Mouse (Mus musculus): ENCODE measurements around the gene Csgalnact2. TPM values are rescaled to one million over a fixed set of nuclear protein-coding genes. Genes with fewer than 3 reads are reported as not detected.

Gene Csgalnact2
- polyA plus RNA-seq, 1 experiment from 2014 or later = 14.8 TPM

DNA sequence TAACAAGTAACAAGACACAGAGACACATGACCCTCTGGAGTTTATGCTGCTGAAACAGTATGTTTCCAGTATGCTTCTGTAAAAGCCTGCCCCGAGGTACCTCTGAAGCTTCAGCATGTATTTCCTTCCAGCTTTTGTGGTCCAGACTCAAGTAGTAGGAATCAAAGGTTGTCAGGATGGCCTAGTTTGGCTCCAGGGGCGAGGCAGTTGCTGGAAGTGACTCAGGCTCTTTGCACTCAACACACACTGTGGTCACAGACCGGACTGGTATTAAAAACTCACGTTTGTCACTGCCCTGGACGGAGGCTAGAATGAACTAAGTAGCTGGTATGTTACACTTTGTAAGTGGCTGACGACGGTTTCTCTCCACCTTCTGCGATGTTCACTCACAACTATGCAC lies 12.0 kb upstream of the Csgalnact2 start:
- Histone ChIP-seq H3K27ac (ENCODE audit: low read depth) (no peak overlapping the region), H3K27me3 (replicated peaks; ENCODE audit: control insufficient read depth, insufficient read depth, low read length) (no peaks in the 10 kb centered on the region), H3K9me3 (ENCODE audit: control insufficient read depth, low read length) (no peaks in the 10 kb centered on the region), H3K9ac (ENCODE audit: low read length) (no peak overlapping the region), H3K4me2 (ENCODE audit: low read length) (no peak overlapping the region), H3K4me3 (ENCODE audit: low read depth, low read length) (no peak overlapping the region), H3K4me1 (replicated peaks; ENCODE audit: control insufficient read depth, insufficient read depth, low read length) (no peaks in the 10 kb centered on the region), H3K36me3 (ENCODE audit: control insufficient read depth, insufficient read depth, low read length) (no peaks in the 10 kb centered on the region)
- 84% methylated on average over 8 of the region's 8 CpGs for WGBS
- DNase-seq (ENCODE audit: low spot score) (no peak), ATAC-seq (replicated peaks; ENCODE audit: low FRiP score, low TSS enrichment, low read depth) (no peak)

DNA sequence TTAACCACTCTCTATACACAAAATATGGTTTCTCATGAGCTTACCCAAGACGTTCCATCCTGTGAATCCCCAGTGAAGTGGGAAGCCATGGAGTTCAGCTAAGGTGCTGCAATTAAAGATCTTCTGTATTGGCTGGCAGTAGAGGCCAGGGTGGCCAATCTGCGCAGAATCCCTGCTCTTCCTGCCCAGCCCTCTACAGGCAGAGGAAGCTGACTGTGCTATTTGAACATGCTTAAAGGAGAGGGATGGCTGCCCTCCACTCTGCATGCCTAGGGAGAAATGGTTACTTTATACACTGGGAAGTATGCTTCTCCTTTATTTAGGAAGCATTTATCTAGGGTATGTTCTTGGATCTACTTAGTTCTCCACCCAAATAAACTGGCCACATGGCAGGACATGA lies 11.6 kb upstream of the Csgalnact2 start:
- no peaks in the 10 kb centered on the region for H3K4me1 ChIP-seq (replicated peaks; ENCODE audit: control insufficient read depth, insufficient read depth, low read length)
- H3K4me2 ChIP-seq (ENCODE audit: low read length) = no peak overlapping the region
- H3K4me3 ChIP-seq (ENCODE audit: low read depth, low read length) = no peak overlapping the region
- H3K27ac ChIP-seq (ENCODE audit: low read depth) = no peak overlapping the region
- no peak for DNase-seq (ENCODE audit: low spot score)
- ATAC-seq (replicated peaks; ENCODE audit: low FRiP score, low TSS enrichment, low read depth) = no peak
- no peaks in the 10 kb centered on the region for H3K36me3 ChIP-seq (ENCODE audit: control insufficient read depth, insufficient read depth, low read length)
- WGBS = 73% methylated on average over 2 of the region's 2 CpGs
- no peak overlapping the region for H3K9ac ChIP-seq (ENCODE audit: low read length)
- no peaks in the 10 kb centered on the region for H3K9me3 ChIP-seq (ENCODE audit: control insufficient read depth, low read length)
- H3K27me3 ChIP-seq (replicated peaks; ENCODE audit: control insufficient read depth, insufficient read depth, low read length) = no peaks in the 10 kb centered on the region

DNA sequence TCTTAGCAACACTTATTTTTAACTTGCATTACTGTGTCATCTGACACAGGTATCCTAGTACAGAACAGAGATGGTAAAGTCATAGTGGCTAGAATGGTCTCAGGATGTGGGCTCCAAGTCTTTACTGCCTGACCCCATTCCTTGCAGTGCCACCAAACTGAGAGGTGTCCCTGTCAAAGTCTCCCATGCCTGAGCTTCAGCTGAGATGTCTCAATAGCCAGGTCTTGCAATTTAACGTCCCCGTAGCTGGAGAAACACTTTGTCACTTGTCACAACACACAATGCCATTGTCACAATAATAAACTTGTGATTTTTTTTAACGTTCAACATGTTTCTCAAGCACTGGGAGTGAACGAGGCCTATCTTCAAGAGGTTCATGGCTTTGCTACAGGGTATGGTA lies 11.2 kb upstream of the Csgalnact2 start:
- H3K4me2 ChIP-seq (ENCODE audit: low read length) = no peak overlapping the region
- 80% methylated on average over 4 of the region's 4 CpGs for WGBS
- no peak for DNase-seq (ENCODE audit: low spot score)
- H3K4me1 ChIP-seq (replicated peaks; ENCODE audit: control insufficient read depth, insufficient read depth, low read length) = no peaks in the 10 kb centered on the region
- H3K27ac ChIP-seq (ENCODE audit: low read depth) = no peak overlapping the region
- H3K36me3 ChIP-seq (ENCODE audit: control insufficient read depth, insufficient read depth, low read length) = no peaks in the 10 kb centered on the region
- H3K9ac ChIP-seq (ENCODE audit: low read length) = no peak overlapping the region
- no peaks in the 10 kb centered on the region for H3K27me3 ChIP-seq (replicated peaks; ENCODE audit: control insufficient read depth, insufficient read depth, low read length)
- no peaks in the 10 kb centered on the region for H3K9me3 ChIP-seq (ENCODE audit: control insufficient read depth, low read length)
- no peak overlapping the region for H3K4me3 ChIP-seq (ENCODE audit: low read depth, low read length)
- no peak for ATAC-seq (replicated peaks; ENCODE audit: low FRiP score, low TSS enrichment, low read depth)

DNA sequence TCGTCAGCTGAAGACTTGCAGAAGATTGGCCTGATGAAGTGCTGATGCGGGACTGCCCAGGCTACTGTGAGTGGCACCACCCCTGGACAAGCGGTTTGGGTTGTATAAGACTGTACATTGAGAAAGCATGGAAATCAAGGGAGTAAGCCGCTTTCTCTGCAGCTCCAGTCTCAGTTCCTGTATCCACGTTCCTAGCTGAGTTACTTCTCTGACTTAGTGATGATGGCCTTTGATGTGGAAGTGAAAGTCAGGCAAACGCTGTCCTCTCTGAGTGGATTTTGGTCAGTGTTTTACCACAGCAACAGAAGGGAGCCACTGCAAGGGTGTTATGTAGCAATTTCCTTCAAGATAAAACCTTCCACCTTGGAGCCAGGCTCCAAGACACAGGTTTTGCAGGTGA lies 2.0 kb upstream of the Csgalnact2 start:
- Histone ChIP-seq H3K4me3 (ENCODE audit: low read depth, low read length) (no peak overlapping the region), H3K4me1 (replicated peaks; ENCODE audit: control insufficient read depth, insufficient read depth, low read length) (no peaks in the 10 kb centered on the region; the same call in 1 of the 2 replicates), H3K36me3 (ENCODE audit: control insufficient read depth, insufficient read depth, low read length) (no peaks in the 10 kb centered on the region), H3K27ac (ENCODE audit: low read depth) (no peak overlapping the region), H3K9me3 (ENCODE audit: control insufficient read depth, low read length) (peaks cover 2% of the 10 kb centered on the region; the same call in 1 of the 2 replicates), H3K27me3 (replicated peaks; ENCODE audit: control insufficient read depth, insufficient read depth, low read length) (no peaks in the 10 kb centered on the region), H3K9ac (ENCODE audit: low read length) (no peak overlapping the region), H3K4me2 (ENCODE audit: low read length) (no peak overlapping the region)
- 66% methylated on average over 6 of the region's 6 CpGs for WGBS
- DNase-seq (ENCODE audit: low spot score) (no peak), ATAC-seq (replicated peaks; ENCODE audit: low FRiP score, low TSS enrichment, low read depth) (no peak)

DNA sequence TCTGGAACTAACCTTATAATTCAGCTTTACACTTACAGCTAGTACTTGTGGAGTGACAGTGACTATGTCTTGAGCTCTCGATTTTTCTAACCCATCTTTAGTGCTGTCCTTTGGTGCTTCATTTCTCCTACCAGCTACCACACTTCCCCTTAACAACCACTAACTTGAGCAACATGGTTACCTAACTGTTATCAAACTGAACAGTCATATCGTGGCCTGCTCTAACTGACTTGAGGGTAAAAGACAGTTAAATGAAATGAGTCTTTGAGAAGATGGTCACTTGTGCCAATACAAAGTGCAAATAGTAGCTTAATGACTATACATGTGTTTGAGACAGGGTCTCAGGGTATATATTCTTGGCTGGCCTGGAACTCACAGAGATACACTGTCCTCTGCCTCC lies 1.8 kb downstream of the Csgalnact2 start:
- Histone ChIP-seq H3K4me2 (ENCODE audit: low read length) (no peak overlapping the region), H3K27me3 (replicated peaks; ENCODE audit: control insufficient read depth, insufficient read depth, low read length) (no peaks in the 10 kb centered on the region), H3K9ac (ENCODE audit: low read length) (no peak overlapping the region), H3K9me3 (ENCODE audit: control insufficient read depth, low read length) (no peaks in the 10 kb centered on the region), H3K4me1 (replicated peaks; ENCODE audit: control insufficient read depth, insufficient read depth, low read length) (no peaks in the 10 kb centered on the region; the same call in 1 of the 2 replicates), H3K4me3 (ENCODE audit: low read depth, low read length) (no peak overlapping the region), H3K36me3 (ENCODE audit: control insufficient read depth, insufficient read depth, low read length) (no peaks in the 10 kb centered on the region), H3K27ac (ENCODE audit: low read depth) (no peak overlapping the region)
- ATAC-seq (replicated peaks; ENCODE audit: low FRiP score, low TSS enrichment, low read depth) (no peak), DNase-seq (ENCODE audit: low spot score) (no peak)
- WGBS = 80% methylated on average over 2 of the region's 2 CpGs

DNA sequence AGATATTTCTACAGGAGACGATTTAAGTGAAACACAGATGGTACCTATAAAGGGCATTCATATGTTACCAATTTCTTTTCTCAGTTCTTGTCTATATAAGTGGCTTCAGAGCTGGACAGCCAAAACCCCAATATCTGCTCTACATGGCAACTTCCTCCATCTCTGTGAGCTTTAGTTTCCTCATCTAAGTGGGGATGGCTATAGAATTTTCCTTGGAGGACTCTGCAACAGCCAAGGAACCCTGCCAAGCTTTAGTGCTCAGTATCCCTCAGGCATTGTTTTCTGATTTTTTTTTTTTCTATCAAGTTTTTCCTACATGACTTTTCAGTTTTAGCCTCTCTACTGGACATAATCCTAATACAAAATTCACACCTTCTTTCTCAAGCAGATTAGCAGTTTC lies 4.5 kb downstream of the Csgalnact2 start:
- Histone ChIP-seq H3K4me3 (ENCODE audit: low read depth, low read length) (no peak overlapping the region), H3K4me2 (ENCODE audit: low read length) (no peak overlapping the region), H3K9me3 (ENCODE audit: control insufficient read depth, low read length) (no peaks in the 10 kb centered on the region), H3K27me3 (replicated peaks; ENCODE audit: control insufficient read depth, insufficient read depth, low read length) (no peaks in the 10 kb centered on the region), H3K27ac (ENCODE audit: low read depth) (no peak overlapping the region), H3K36me3 (ENCODE audit: control insufficient read depth, insufficient read depth, low read length) (no peaks in the 10 kb centered on the region), H3K4me1 (replicated peaks; ENCODE audit: control insufficient read depth, insufficient read depth, low read length) (no peaks in the 10 kb centered on the region; the same call in 1 of the 2 replicates), H3K9ac (ENCODE audit: low read length) (no peak overlapping the region)
- no peak for DNase-seq (ENCODE audit: low spot score)
- ATAC-seq (replicated peaks; ENCODE audit: low FRiP score, low TSS enrichment, low read depth) = no peak
- WGBS = 87% methylated on average over 1 of the region's 1 CpGs

DNA sequence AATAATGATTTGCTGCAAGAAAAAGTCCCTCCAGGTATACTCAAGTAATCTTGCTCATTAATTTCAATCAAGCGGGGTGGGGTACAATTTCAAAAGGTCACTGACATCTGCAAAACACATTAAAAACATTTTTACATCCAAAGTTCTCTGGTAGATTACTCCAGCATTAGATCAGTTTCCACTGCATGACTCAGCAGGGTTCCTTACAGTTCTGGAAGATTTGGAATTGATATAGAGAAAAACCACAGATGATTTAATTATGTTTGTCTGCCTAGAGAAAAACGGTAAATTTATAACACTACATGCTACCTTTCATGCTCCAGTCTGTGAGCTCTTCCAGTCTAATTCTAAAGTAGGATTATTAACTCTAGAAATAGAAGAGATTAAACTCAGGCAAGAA lies 8.9 kb downstream of the Csgalnact2 start:
- H3K4me1 ChIP-seq (replicated peaks; ENCODE audit: control insufficient read depth, insufficient read depth, low read length) = no peaks in the 10 kb centered on the region
- H3K27ac ChIP-seq (ENCODE audit: low read depth) = no peak overlapping the region
- no peak overlapping the region for H3K9ac ChIP-seq (ENCODE audit: low read length)
- 89% methylated on average over 2 of the region's 2 CpGs for WGBS
- H3K36me3 ChIP-seq (ENCODE audit: control insufficient read depth, insufficient read depth, low read length) = no peaks in the 10 kb centered on the region
- ATAC-seq (replicated peaks; ENCODE audit: low FRiP score, low TSS enrichment, low read depth) (no peak), DNase-seq (ENCODE audit: low spot score) (no peak)
- no peaks in the 10 kb centered on the region for H3K9me3 ChIP-seq (ENCODE audit: control insufficient read depth, low read length)
- no peak overlapping the region for H3K4me2 ChIP-seq (ENCODE audit: low read length)
- no peaks in the 10 kb centered on the region for H3K27me3 ChIP-seq (replicated peaks; ENCODE audit: control insufficient read depth, insufficient read depth, low read length)
- H3K4me3 ChIP-seq (ENCODE audit: low read depth, low read length) = no peak overlapping the region

DNA sequence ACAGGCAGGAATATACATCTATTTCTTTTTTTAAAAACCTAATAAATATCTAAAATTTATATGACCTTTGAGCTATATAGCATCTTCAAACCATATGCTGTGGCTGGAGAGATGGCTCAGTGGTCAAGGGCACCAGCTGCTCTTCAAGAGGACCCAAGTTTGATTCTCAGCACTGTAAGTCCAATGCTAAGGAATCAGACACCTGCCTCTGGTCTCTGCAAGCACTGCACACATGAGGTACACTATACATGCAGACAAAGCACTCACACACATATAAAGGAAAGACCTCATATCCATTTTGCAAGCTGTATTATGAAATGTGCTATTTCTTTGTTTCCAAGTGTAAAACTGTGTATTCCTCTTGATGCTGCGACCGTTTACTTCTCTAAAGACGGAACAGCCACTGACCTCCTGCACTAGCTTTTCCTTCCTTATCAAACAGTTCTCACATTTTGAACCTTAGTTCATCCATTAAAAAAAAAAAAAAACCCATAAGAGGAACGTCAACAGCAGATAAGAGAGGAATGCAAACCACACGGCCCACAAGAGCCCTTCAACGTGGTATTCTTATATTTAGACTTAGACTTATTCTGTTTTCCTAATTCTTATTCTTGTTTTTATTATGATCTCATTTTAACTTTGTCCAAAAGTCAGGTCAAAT lies 11.0 kb downstream of the Csgalnact2 start:
- H3K27me3 ChIP-seq (replicated peaks; ENCODE audit: control insufficient read depth, insufficient read depth, low read length) = no peaks in the 10 kb centered on the region
- ATAC-seq (replicated peaks; ENCODE audit: low FRiP score, low TSS enrichment, low read depth) (no peak), DNase-seq (ENCODE audit: low spot score) (no peak)
- no peak overlapping the region for H3K27ac ChIP-seq (ENCODE audit: low read depth)
- H3K9me3 ChIP-seq (ENCODE audit: control insufficient read depth, low read length) = no peaks in the 10 kb centered on the region
- WGBS = 57% methylated on average over 6 of the region's 6 CpGs
- H3K4me2 ChIP-seq (ENCODE audit: low read length) = no peak overlapping the region
- no peak overlapping the region for H3K9ac ChIP-seq (ENCODE audit: low read length)
- H3K4me1 ChIP-seq (replicated peaks; ENCODE audit: control insufficient read depth, insufficient read depth, low read length) = no peaks in the 10 kb centered on the region
- H3K4me3 ChIP-seq (ENCODE audit: low read depth, low read length) = no peak overlapping the region
- peaks cover 7% of the 10 kb centered on the region; the same call in 1 of the 2 replicates for H3K36me3 ChIP-seq (ENCODE audit: control insufficient read depth, insufficient read depth, low read length)

DNA sequence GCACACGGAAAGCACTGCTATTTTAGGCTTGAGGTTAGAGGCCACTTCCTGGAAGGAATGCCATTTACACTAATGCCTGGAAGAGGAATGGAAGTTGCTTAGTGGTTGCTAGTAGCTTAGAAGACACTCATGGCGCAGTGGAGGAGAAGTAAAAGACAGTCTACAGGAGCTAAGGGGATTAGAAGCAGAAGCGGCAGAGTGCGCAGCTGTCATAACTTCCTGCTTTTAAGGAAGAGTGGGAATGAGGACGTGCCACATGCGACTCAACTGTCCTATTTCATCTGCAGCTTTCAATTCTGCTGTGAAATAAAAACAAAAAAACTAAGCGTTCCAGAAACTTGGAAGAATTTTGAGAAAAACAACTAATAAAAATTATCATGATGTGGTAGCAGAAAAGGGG lies 11.7 kb downstream of the Csgalnact2 start:
- H3K4me3 ChIP-seq (ENCODE audit: low read depth, low read length) = no peak overlapping the region
- DNase-seq (ENCODE audit: low spot score) (no peak), ATAC-seq (replicated peaks; ENCODE audit: low FRiP score, low TSS enrichment, low read depth) (no peak)
- no peak overlapping the region for H3K9ac ChIP-seq (ENCODE audit: low read length)
- no peaks in the 10 kb centered on the region for H3K27me3 ChIP-seq (replicated peaks; ENCODE audit: control insufficient read depth, insufficient read depth, low read length)
- 70% methylated on average over 7 of the region's 7 CpGs for WGBS
- H3K9me3 ChIP-seq (ENCODE audit: control insufficient read depth, low read length) = no peaks in the 10 kb centered on the region
- H3K27ac ChIP-seq (ENCODE audit: low read depth) = no peak overlapping the region
- H3K36me3 ChIP-seq (ENCODE audit: control insufficient read depth, insufficient read depth, low read length) = peaks cover 7% of the 10 kb centered on the region; the same call in 1 of the 2 replicates
- no peaks in the 10 kb centered on the region for H3K4me1 ChIP-seq (replicated peaks; ENCODE audit: control insufficient read depth, insufficient read depth, low read length)
- no peak overlapping the region for H3K4me2 ChIP-seq (ENCODE audit: low read length)

Measured in intestine, embryonic 14.5 days (tissue).